Mouse (Mus musculus): Measurements from ENCODE around the gene Tmem163. TPM values are rescaled to one million over a fixed set of nuclear protein-coding genes. Genes with fewer than 3 reads are reported as not detected.

Tmem163 gene
- total and polyA plus RNA-seq, 3 experiments, result not detected

DNA sequence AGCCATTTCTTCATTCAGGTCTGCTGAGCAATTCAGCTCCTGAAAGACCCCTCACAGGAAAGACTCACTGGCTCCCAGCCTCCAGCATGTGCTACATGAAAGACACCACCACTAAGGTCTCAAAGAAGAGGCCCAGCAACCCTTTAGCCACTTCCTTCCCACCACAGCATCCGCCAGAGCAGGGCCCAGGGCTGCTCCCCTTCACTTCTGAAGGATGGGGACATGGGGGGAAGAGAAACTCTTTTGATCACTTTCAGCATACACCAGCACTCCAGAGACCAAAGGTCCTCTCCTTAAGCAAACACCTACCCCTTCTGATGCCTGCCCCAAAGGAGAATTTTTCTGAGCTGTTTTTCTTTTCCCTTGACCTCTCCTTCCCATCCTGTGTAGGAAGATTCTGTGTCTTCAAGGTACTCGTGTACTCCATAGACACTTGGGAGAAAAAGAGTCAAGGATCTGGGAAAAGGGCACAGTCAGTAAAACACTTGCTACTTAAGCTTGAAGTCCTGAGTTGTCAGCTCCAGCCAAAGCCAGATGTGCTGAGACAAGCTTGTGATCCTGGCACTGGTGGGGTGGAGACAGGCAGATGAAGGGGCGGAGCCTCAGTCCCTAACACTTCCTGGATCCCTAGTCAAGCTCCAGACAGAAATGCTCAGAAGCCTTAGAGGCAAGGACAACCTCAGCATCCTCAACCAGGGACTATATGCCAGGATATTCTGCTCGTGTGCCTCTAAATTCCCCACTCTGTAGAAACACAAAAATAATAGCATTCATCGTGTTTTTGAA lies 53.6 kb downstream of the Tmem163 start:
- H3K4me1 ChIP-seq (ENCODE audit: control insufficient read depth in 1 of 2, insufficient read depth in 2 of 2, low read length in 2 of 2), result no peaks in the 10 kb centered on the region
- no peak overlapping the region for H3K4me3 ChIP-seq (ENCODE audit: control insufficient read depth in 1 of 2, insufficient read depth in 1 of 2, low read depth in 2 of 2, low read length in 2 of 2)
- DNase-seq (ENCODE audit: low read depth, low spot score), result peak; percentile 9

DNA sequence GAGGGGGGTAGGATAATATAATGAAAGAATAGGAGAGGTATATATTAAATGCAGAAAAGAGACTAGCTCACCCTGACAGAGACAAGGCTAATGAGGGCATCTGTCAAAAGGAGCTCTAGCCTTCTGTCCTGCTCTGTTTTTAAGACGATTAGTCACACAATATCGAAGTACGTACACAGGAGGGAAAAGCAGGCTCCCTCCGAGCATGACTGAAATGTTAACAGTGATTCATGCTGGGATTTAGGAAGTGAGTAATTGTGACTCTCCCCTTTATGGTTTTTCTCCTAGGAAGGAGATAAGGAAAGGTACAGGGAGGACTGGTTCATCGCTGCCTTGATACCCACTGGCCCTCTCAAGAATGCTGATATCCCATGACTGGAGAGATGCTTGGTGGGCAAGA lies 57.0 kb downstream of the Tmem163 start:
- H3K27ac ChIP-seq (ENCODE audit: control insufficient read depth, low read depth, low read length), result no peak overlapping the region
- no peaks in the 10 kb centered on the region; a peak in 1 of 4 replicates for H3K27me3 ChIP-seq (ENCODE audit: control insufficient read depth in 1 of 2, insufficient read depth in 2 of 2, low read length in 2 of 2)
- H3K9ac ChIP-seq (ENCODE audit: control insufficient read depth, low read depth, low read length, poor library complexity, severe bottlenecking), result no peak overlapping the region
- TF ChIP-seq HCFC1 (IDR thresholded peaks at IDR 0.05; ENCODE audit: low read depth, low read length), result no peak
- no peaks in the 10 kb centered on the region for H3K36me3 ChIP-seq (ENCODE audit: control insufficient read depth in 1 of 2, insufficient read depth in 2 of 2, low read length in 2 of 2)
- H3K4me3 ChIP-seq (ENCODE audit: control insufficient read depth in 1 of 2, insufficient read depth in 1 of 2, low read depth in 2 of 2, low read length in 2 of 2), result no peak overlapping the region
- H3K9me3 ChIP-seq (replicated peaks; ENCODE audit: insufficient read depth, low read length), result no peaks in the 10 kb centered on the region
- no peaks in the 10 kb centered on the region for H3K79me2 ChIP-seq (ENCODE audit: control insufficient read depth, insufficient read depth, low read length, poor library complexity)
- DNase-seq (ENCODE audit: low read depth, low spot score), result no peak
- no peaks in the 10 kb centered on the region for H3K4me1 ChIP-seq (ENCODE audit: control insufficient read depth in 1 of 2, insufficient read depth in 2 of 2, low read length in 2 of 2)

More for the DNA sequence above, 53.6 kb downstream of the Tmem163 start:
- no peaks in the 10 kb centered on the region for H3K9me3 ChIP-seq (replicated peaks; ENCODE audit: insufficient read depth, low read length)
- no peak overlapping the region for H3K9ac ChIP-seq (ENCODE audit: control insufficient read depth, low read depth, low read length, poor library complexity, severe bottlenecking)
- H3K36me3 ChIP-seq (ENCODE audit: control insufficient read depth in 1 of 2, insufficient read depth in 2 of 2, low read length in 2 of 2), result no peaks in the 10 kb centered on the region
- no peak overlapping the region for H3K27ac ChIP-seq (ENCODE audit: control insufficient read depth, low read depth, low read length)
- H3K79me2 ChIP-seq (ENCODE audit: control insufficient read depth, insufficient read depth, low read length, poor library complexity), result no peaks in the 10 kb centered on the region
- TF ChIP-seq MEF2A (IDR thresholded peaks at IDR 0.05; ENCODE audit: extremely low read depth, insufficient replicate concordance, low read depth, low read length, poor library complexity, severe bottlenecking), result no peak
- TF ChIP-seq ZKSCAN1 (IDR thresholded peaks at IDR 0.05; ENCODE audit: low read depth, low read length), result no peak
- TF ChIP-seq CTCF (IDR thresholded peaks at IDR 0.05 in 2 of 3, conservative IDR thresholded peaks at IDR 0.05 in 1 of 3; ENCODE audit: control insufficient read depth in 1 of 3, insufficient read depth in 1 of 3, low read depth in 2 of 3, low read length in 3 of 3, poor library complexity in 1 of 3, severe bottlenecking in 1 of 3), result no peak
- TF ChIP-seq ZNF384 (IDR thresholded peaks at IDR 0.05; ENCODE audit: low read depth, low read length), result no peak
- no peak for TF ChIP-seq NRF1 (IDR thresholded peaks at IDR 0.05; ENCODE audit: insufficient read depth, low read depth, low read length, poor library complexity, severe bottlenecking)
- TF ChIP-seq ELF1 (IDR thresholded peaks at IDR 0.05; ENCODE audit: low read depth, low read length), result no peak
- TF ChIP-seq KAT2A (conservative IDR thresholded peaks at IDR 0.05; ENCODE audit: low read depth, low read length), result no peak
- TF ChIP-seq CHD1 (IDR thresholded peaks at IDR 0.05; ENCODE audit: low read depth, low read length), result no peak
- no peak for TF ChIP-seq MAZ (IDR thresholded peaks at IDR 0.05; ENCODE audit: low read depth, low read length)
- TF ChIP-seq MYB (IDR thresholded peaks at IDR 0.05; ENCODE audit: low read depth, low read length), result no peak
- no peak for TF ChIP-seq MAFK (IDR thresholded peaks at IDR 0.05; ENCODE audit: borderline replicate concordance, low read depth, low read length)
- no peak for TF ChIP-seq TBP (IDR thresholded peaks at IDR 0.05; ENCODE audit: low read depth, low read length)
- TF ChIP-seq HCFC1 (IDR thresholded peaks at IDR 0.05; ENCODE audit: low read depth, low read length), result no peak
- TF ChIP-seq USF2 (IDR thresholded peaks at IDR 0.05; ENCODE audit: borderline replicate concordance in 1 of 2, insufficient read depth in 1 of 2, low read depth in 1 of 2, low read length in 2 of 2), result no peak
- no peaks in the 10 kb centered on the region; a peak in 1 of 4 replicates for H3K27me3 ChIP-seq (ENCODE audit: control insufficient read depth in 1 of 2, insufficient read depth in 2 of 2, low read length in 2 of 2)
